7 mouse cellular contexts compared by ENCODE assay signal in the genomic region with DNA sequence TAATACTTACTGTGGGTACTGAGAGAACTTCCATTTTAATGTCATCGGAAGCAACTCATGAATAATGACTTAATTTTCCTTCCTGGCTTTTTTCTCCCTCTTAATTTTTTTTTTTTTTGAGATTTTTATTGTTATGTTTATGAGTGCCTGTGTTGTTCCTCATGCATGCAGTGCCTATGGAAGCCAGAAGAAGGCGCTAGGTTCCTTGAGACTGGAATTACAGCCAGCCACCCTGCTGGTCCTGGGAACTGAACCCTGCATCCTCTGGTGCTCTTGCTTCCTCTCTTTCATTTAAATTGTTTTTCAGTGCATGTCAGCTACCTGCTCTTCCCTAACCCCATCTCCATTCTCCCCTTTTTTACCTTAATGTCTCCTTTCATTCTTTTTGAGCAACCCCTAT. TPM values are rescaled to one million over a fixed set of nuclear protein-coding genes. Genes with fewer than 3 reads are reported as not detected.
DNase-seq lines count a peak whose midpoint lies in the region; ATAC-seq and TF ChIP-seq lines count a peak whose summit lies in the region.

No protein-coding gene starts in this region.

- peaks cover 5% of the 10 kb centered on the region for H3K4me1 ChIP-seq in thymus, adult 2 months (replicated peaks; ENCODE audit: control insufficient read depth, insufficient read depth, low read length)
- peaks cover 58% of the 10 kb centered on the region for H3K4me1 ChIP-seq in hindbrain, embryonic 13.5 days (replicated peaks)
- peaks cover 30% of the 10 kb centered on the region for H3K4me1 ChIP-seq in liver, embryonic 15.5 days (replicated peaks)

- TF ChIP-seq CTCF in thymus, adult 2 months (IDR thresholded peaks at IDR 0.05; ENCODE audit: borderline replicate concordance, control insufficient read depth, extremely low read depth, insufficient read depth, low read length, poor library complexity), result no peak

- H3K9me3 ChIP-seq in hindbrain, embryonic 13.5 days, result no peaks in the 10 kb centered on the region
- H3K9me3 ChIP-seq in liver, embryonic 15.5 days (replicated peaks), result no peaks in the 10 kb centered on the region

- DNase-seq in thymus, adult 2 months, result peak; percentile 26
- DNase-seq in thymus, postnatal 10 days (ENCODE audit: low spot score in 2 of 2), result no peak
- peak; percentile 72 for DNase-seq in embryo, embryonic 10 days (ENCODE audit: low spot score)
- peak; percentile 22 for DNase-seq in splenic B cell, adult 2 months (ENCODE audit: low read depth, low spot score)
- DNase-seq in ovary, postnatal 14 days (ENCODE audit: low spot score), result no peak

- no peak for ATAC-seq in hindbrain, embryonic 13.5 days (ENCODE audit: low FRiP score)
- ATAC-seq in liver, embryonic 15.5 days (ENCODE audit: insufficient read depth), result no peak

- no peak for TF ChIP-seq POLR2A in thymus, adult 2 months (IDR thresholded peaks at IDR 0.05; ENCODE audit: control insufficient read depth, extremely low read depth, insufficient read depth, low read length, poor library complexity)

- peak overlapping the region; percentile 94 for H3K4me2 ChIP-seq in hindbrain, embryonic 13.5 days
- H3K4me2 ChIP-seq in liver, embryonic 15.5 days, result peak overlapping the region; percentile 96

- H3K27ac ChIP-seq in thymus, adult 2 months (ENCODE audit: control insufficient read depth, insufficient read depth, low read length), result no peak overlapping the region
- H3K27ac ChIP-seq in hindbrain, embryonic 13.5 days, result no peak overlapping the region
- H3K27ac ChIP-seq in liver, embryonic 15.5 days (replicated peaks), result no peak overlapping the region

- H3K27me3 ChIP-seq in thymus, adult 2 months (ENCODE audit: control insufficient read depth, insufficient read depth, low read length), result no peaks in the 10 kb centered on the region
- no peaks in the 10 kb centered on the region for H3K27me3 ChIP-seq in hindbrain, embryonic 13.5 days
- no peaks in the 10 kb centered on the region for H3K27me3 ChIP-seq in liver, embryonic 15.5 days
- H3K27me3 ChIP-seq in splenic B cell, adult 2 months (ENCODE audit: control insufficient read depth, insufficient read depth, low read length, poor library complexity, severe bottlenecking), result no peaks in the 10 kb centered on the region

- 96% methylated on average over 2 of the region's 2 CpGs for WGBS in thymus, adult 2 months
- WGBS in hindbrain, embryonic 13.5 days, result 37% methylated on average over 2 of the region's 2 CpGs
- 67% methylated on average over 2 of the region's 2 CpGs for WGBS in liver, embryonic 15.5 days (ENCODE audit: insufficient replicate concordance)

- H3K9ac ChIP-seq in hindbrain, embryonic 13.5 days, result peak overlapping the region; percentile 94; the same call in 1 of the 2 replicates
- no peak overlapping the region for H3K9ac ChIP-seq in liver, embryonic 15.5 days

- H3K36me3 ChIP-seq in thymus, adult 2 months (ENCODE audit: control insufficient read depth, insufficient read depth, low read length), result no peaks in the 10 kb centered on the region
- peaks cover 18% of the 10 kb centered on the region for H3K36me3 ChIP-seq in hindbrain, embryonic 13.5 days
- H3K36me3 ChIP-seq in liver, embryonic 15.5 days (replicated peaks), result peaks cover 18% of the 10 kb centered on the region
- peaks cover 3% of the 10 kb centered on the region; the same call in 1 of the 2 replicates for H3K36me3 ChIP-seq in splenic B cell, adult 2 months (ENCODE audit: control insufficient read depth, insufficient read depth, low read length, poor library complexity, severe bottlenecking)

- H3K4me3 ChIP-seq in thymus, adult 2 months (ENCODE audit: control insufficient read depth, insufficient read depth, low read length), result no peak overlapping the region
- H3K4me3 ChIP-seq in hindbrain, embryonic 13.5 days, result peak overlapping the region; percentile 95
- peak overlapping the region; percentile 96 for H3K4me3 ChIP-seq in liver, embryonic 15.5 days (replicated peaks)

RNA-seq across cellular contexts. Expression of a gene that starts 2.1 kb away (rescaled TPM):
- polyA plus RNA-seq in thymus, adult 2 months (2012; rRNA removed), result 51.2 and 59.9 TPM in 2 replicates
- 4.2 and 5.1 TPM in 2 replicates for polyA plus RNA-seq in hindbrain, embryonic 13.5 days (2015; fragmentation: Nextera tagmentation; extraction: Ambion mirVana)
- polyA plus RNA-seq in liver, embryonic 15.5 days (2015; fragmentation: Nextera tagmentation; extraction: Ambion mirVana), result 1.0 and 1.1 TPM in 2 replicates

RNA-seq across cellular contexts. Expression of a gene that starts 23.0 kb away (rescaled TPM):
- 40.4 and 56.2 TPM in 2 replicates for polyA plus RNA-seq in thymus, adult 2 months (2012; rRNA removed)
- 16.3 and 19.5 TPM in 2 replicates for polyA plus RNA-seq in hindbrain, embryonic 13.5 days (2015; fragmentation: Nextera tagmentation; extraction: Ambion mirVana)
- 2.3 and 2.9 TPM in 2 replicates for polyA plus RNA-seq in liver, embryonic 15.5 days (2015; fragmentation: Nextera tagmentation; extraction: Ambion mirVana)

RNA-seq across cellular contexts. Expression of a gene that starts 25.5 kb away (rescaled TPM):
- polyA plus RNA-seq in thymus, adult 2 months (2012; rRNA removed), result not detected in 2 replicates
- 0.43 TPM in 1 of 2 replicates, not detected in the other for polyA plus RNA-seq in hindbrain, embryonic 13.5 days (2015; fragmentation: Nextera tagmentation; extraction: Ambion mirVana)
- not detected in 2 replicates for polyA plus RNA-seq in liver, embryonic 15.5 days (2015; fragmentation: Nextera tagmentation; extraction: Ambion mirVana)

RNA-seq across cellular contexts. Expression of a gene that starts 33.5 kb away (rescaled TPM):
- polyA plus RNA-seq in thymus, adult 2 months (2012; rRNA removed), result 48.4 and 51.8 TPM in 2 replicates
- 22.4 TPM in 2 replicates for polyA plus RNA-seq in hindbrain, embryonic 13.5 days (2015; fragmentation: Nextera tagmentation; extraction: Ambion mirVana)
- 6.2 and 7.0 TPM in 2 replicates for polyA plus RNA-seq in liver, embryonic 15.5 days (2015; fragmentation: Nextera tagmentation; extraction: Ambion mirVana)

RNA-seq across cellular contexts. Expression of a gene that starts 42.3 kb away (rescaled TPM):
- polyA plus RNA-seq in thymus, adult 2 months (2012; rRNA removed), result 15.3 and 18.0 TPM in 2 replicates
- polyA plus RNA-seq in hindbrain, embryonic 13.5 days (2015; fragmentation: Nextera tagmentation; extraction: Ambion mirVana), result 8.9 and 9.7 TPM in 2 replicates
- 2.7 and 2.9 TPM in 2 replicates for polyA plus RNA-seq in liver, embryonic 15.5 days (2015; fragmentation: Nextera tagmentation; extraction: Ambion mirVana)

Comparison
In these comparisons a context has a peak if more than half of its experiments do, and no peak if none do; other contexts are left out.
1. DNase-seq: peak in thymus, adult 2 months (single experiment), embryo, embryonic 10 days (single experiment) and splenic B cell, adult 2 months (single experiment); none in thymus, postnatal 10 days (0 of 2) and ovary, postnatal 14 days (single experiment).